Mouse (Mus musculus) CH12.LX (cell line): ENCODE results near the gene Rapgef2. TPM values are rescaled to one million over a fixed set of nuclear protein-coding genes. Genes with fewer than 3 reads are reported as not detected.

Experiments
- DNase-seq: peaks from one replicate; pipeline ENCODE4 v3.0.0-alpha.2; 2013; ENCODE audit errors: extremely low read depth
- H3K27ac ChIP-seq: 2 replicates; pipeline ENCODE4 v1.5.1; 2012; ENCODE audit warnings: low read depth, mild to moderate bottlenecking, control low read depth, moderate library complexity; ENCODE audit not compliant: insufficient read depth
- H3K27me3 ChIP-seq: replicated peaks from 2 replicates; pipeline ENCODE3; 2012; ENCODE audit warnings: inconsistent platforms
- H3K36me3 ChIP-seq, 2 experiments: replicated peaks in 1 of 2; 2 replicates each; pipeline versions ENCODE3 to v1.6.1; 2012; ENCODE audit warnings: inconsistent platforms in 1 of 2, low read length in 1 of 2, mild to moderate bottlenecking in 1 of 2, mixed read lengths in 1 of 2, moderate library complexity in 1 of 2; ENCODE audit not compliant: control insufficient read depth in 1 of 2, insufficient read depth in 1 of 2
- H3K4me1 ChIP-seq, 2 experiments: 2 replicates each; pipeline ENCODE4 v1.6.1; 2012; ENCODE audit warnings: inconsistent platforms in 1 of 2, moderate library complexity in 1 of 2; ENCODE audit not compliant: insufficient read depth in 2 of 2, control insufficient read depth in 1 of 2
- H3K4me2 ChIP-seq: 2 replicates; pipeline ENCODE4 v1.6.1; 2012; ENCODE audit warnings: low read depth, mild to moderate bottlenecking, control low read depth; ENCODE audit not compliant: poor library complexity, insufficient read depth, severe bottlenecking
- H3K4me3 ChIP-seq, 3 experiments: fragments of 150-350 bp in 1 of 3; sonication (generic) in 1 of 3; replicated peaks in 1 of 3; 2 replicates each; pipeline versions ENCODE3 to v1.5.1; 2011 to 2012; ENCODE audit warnings: low read depth in 2 of 3, low read length in 2 of 3, mild to moderate bottlenecking in 2 of 3, moderate library complexity in 2 of 3, control low read depth in 1 of 3, improper control_type of control experiment in 1 of 3, inconsistent platforms in 1 of 3, mixed read lengths in 1 of 3; ENCODE audit not compliant: poor library complexity in 1 of 3
- H3K79me2 ChIP-seq: replicated peaks from 2 replicates; pipeline ENCODE4 v1.6.1; 2012; ENCODE audit warnings: mild to moderate bottlenecking, moderate library complexity; ENCODE audit not compliant: control insufficient read depth, poor library complexity, insufficient read depth, severe bottlenecking; ENCODE audit errors: extremely low read depth
- H3K9ac ChIP-seq: 2 replicates; pipeline ENCODE4 v1.6.1; 2012; ENCODE audit warnings: low read depth, mild to moderate bottlenecking, control low read depth, moderate library complexity; ENCODE audit not compliant: insufficient read depth
- H3K9me3 ChIP-seq: replicated peaks from 2 replicates; pipeline ENCODE3; 2012; ENCODE audit warnings: low read length, inconsistent platforms, mixed read lengths
- CTCF ChIP-seq, 2 experiments: IDR thresholded peaks in 1 of 2; conservative IDR thresholded peaks in 1 of 2; 2 replicates each; pipeline ENCODE4 v1.5.1; 2011 to 2012; ENCODE audit warnings: low read depth in 2 of 2, low read length in 2 of 2, improper control_type of control experiment in 1 of 2, inconsistent platforms in 1 of 2, mild to moderate bottlenecking in 1 of 2, moderate library complexity in 1 of 2
- ELF1 ChIP-seq: IDR thresholded peaks from 2 replicates; pipeline ENCODE4 v1.6.1; 2014; ENCODE audit warnings: low read depth, mild to moderate bottlenecking, inconsistent platforms, low read length, improper control_type of control experiment
- EP300 ChIP-seq: IDR thresholded peaks from 2 replicates; pipeline ENCODE4 v1.6.1; 2011; ENCODE audit warnings: low read length, improper control_type of control experiment
- ETS1 ChIP-seq: conservative IDR thresholded peaks from 2 replicates; pipeline ENCODE4 v1.6.1; 2012; ENCODE audit warnings: low read depth, mild to moderate bottlenecking, inconsistent platforms, low read length, improper control_type of control experiment, moderate library complexity
- HCFC1 ChIP-seq: IDR thresholded peaks from 2 replicates; pipeline ENCODE4 v1.6.1; 2012; ENCODE audit warnings: low read depth, mild to moderate bottlenecking, inconsistent platforms, low read length, improper control_type of control experiment
- KAT2A ChIP-seq: IDR thresholded peaks from 2 replicates; pipeline ENCODE4 v1.6.1; 2012; ENCODE audit warnings: low read length, improper control_type of control experiment, inconsistent platforms; ENCODE audit not compliant: insufficient replicate concordance
- MAFK ChIP-seq: IDR thresholded peaks from 2 replicates; pipeline ENCODE4 v1.6.1; 2011; ENCODE audit warnings: low read length, improper control_type of control experiment; ENCODE audit not compliant: insufficient replicate concordance
- MXI1 ChIP-seq: IDR thresholded peaks from 2 replicates; pipeline ENCODE4 v1.6.1; 2011; ENCODE audit warnings: mild to moderate bottlenecking, low read depth, low read length, improper control_type of control experiment
- MYC ChIP-seq: IDR thresholded peaks from 2 replicates; pipeline ENCODE4 v1.6.1; 2011; ENCODE audit warnings: low read depth, mild to moderate bottlenecking, improper control_type of control experiment, low read length
- NRF1 ChIP-seq: IDR thresholded peaks from 2 replicates; pipeline ENCODE4 v1.6.1; 2014; ENCODE audit warnings: low read depth, mild to moderate bottlenecking, inconsistent platforms, low read length, improper control_type of control experiment, moderate library complexity
- PAX5 ChIP-seq: IDR thresholded peaks from 2 replicates; pipeline ENCODE4 v1.6.1; 2012; ENCODE audit warnings: low read length, inconsistent platforms, mixed read lengths
- POLR2AphosphoS2 ChIP-seq: IDR thresholded peaks from 2 replicates; pipeline ENCODE4 v1.6.1; 2011; ENCODE audit warnings: low read depth, low read length, improper control_type of control experiment
- RAD21 ChIP-seq: IDR thresholded peaks from 2 replicates; pipeline ENCODE4 v1.6.1; 2011; ENCODE audit warnings: low read depth, mild to moderate bottlenecking, low read length, improper control_type of control experiment, moderate library complexity
- SMC3 ChIP-seq: IDR thresholded peaks from 2 replicates; pipeline ENCODE4 v1.6.1; 2011; ENCODE audit warnings: low read depth, low read length, improper control_type of control experiment
- USF1 ChIP-seq: IDR thresholded peaks from 2 replicates; pipeline ENCODE4 v1.6.1; 2014; ENCODE audit warnings: low read depth, mild to moderate bottlenecking, inconsistent platforms, low read length, improper control_type of control experiment
- ZNF384 ChIP-seq: IDR thresholded peaks from 2 replicates; pipeline ENCODE4 v1.6.1; 2012; ENCODE audit warnings: low read depth, low read length, improper control_type of control experiment, inconsistent platforms
- dilution Hi-C: fragments of 300-500 bp; cut with MboI; formaldehyde crosslinking; loops from 2 replicates; pipeline ENCODE4 v1.14.3; 2020; ENCODE audit warnings: low sequenced_read_pairs; ENCODE audit not compliant: extremely low pct_unique_long_range_greater_than_20kb, extremely low pct_ligation_motif_present
- in situ Hi-C: fragments of 300-500 bp; cut with MboI; formaldehyde crosslinking; loops from 3 replicates; pipeline ENCODE4 v1.14.3; 2019; ENCODE audit warnings: low sequenced_read_pairs, low pct_ligation_motif_present, low pct_unique_long_range_greater_than_20kb, mixed read lengths
- polyA plus RNA-seq: library from polyadenylated mRNA; unstranded; fragments of >175 nt; gene quantifications from 2 replicates; pipeline ENCODE4 v1.2.1, GENCODE M21; 2012; ENCODE audit warnings: low read depth; ENCODE audit not compliant: insufficient read length
- total RNA-seq, 2 experiments: library from RNA; depleted of rRNA; stranded (reverse); fragments of 300-350 nt in 1 of 2; fragments of >200 nt in 1 of 2; gene quantifications; 2 replicates each; pipeline ENCODE4 v1.2.3; 2012 to 2014

The Rapgef2 gene
- total and polyA plus RNA-seq, 3 experiments = 0.72 to 3.1 (median 2.6) TPM

- Histone ChIP-seq H3K36me3 (no peaks in the 10 kb centered on the region), H3K79me2 (no peaks in the 10 kb centered on the region), H3K4me3 (no peak overlapping the region), H3K4me1 (no peaks in the 10 kb centered on the region), H3K9ac (no peak overlapping the region), H3K27ac (no peak overlapping the region), H3K4me2 (no peak overlapping the region), H3K27me3 (no peaks in the 10 kb centered on the region), H3K9me3 (no peaks in the 10 kb centered on the region)
- dilution Hi-C loops (loop anchor here (25.0 kb wide), 1 partner anchor 366 kb away; the partner anchor contains the start of gene Ppid), in situ Hi-C loops (loop anchor here (25.0 kb wide), 1 partner anchor 241 kb away; no protein-coding TSS in a partner anchor)
- peak; percentile 60 for DNase-seq
- TF ChIP-seq CTCF (conservative IDR thresholded peaks at IDR 0.05 in 1 of 2, IDR thresholded peaks at IDR 0.05 in 1 of 2; ENCODE audit: low read depth in 2 of 2, low read length in 2 of 2) = peak; percentile 43 to 60
- TF ChIP-seq KAT2A = no peak
- no peak for TF ChIP-seq ETS1
- no peak for TF ChIP-seq PAX5
- no peak for TF ChIP-seq MYC
- TF ChIP-seq EP300 = no peak
- peak; percentile 63 for TF ChIP-seq RAD21
- TF ChIP-seq ZNF384 = no peak
- peak; percentile 58 for TF ChIP-seq SMC3
- no peak for TF ChIP-seq POLR2AphosphoS2
Measured at GRCm38 (mm10) chr3:79221296-79222191, 64.8 kb downstream of the Rapgef2 start.

DNA sequence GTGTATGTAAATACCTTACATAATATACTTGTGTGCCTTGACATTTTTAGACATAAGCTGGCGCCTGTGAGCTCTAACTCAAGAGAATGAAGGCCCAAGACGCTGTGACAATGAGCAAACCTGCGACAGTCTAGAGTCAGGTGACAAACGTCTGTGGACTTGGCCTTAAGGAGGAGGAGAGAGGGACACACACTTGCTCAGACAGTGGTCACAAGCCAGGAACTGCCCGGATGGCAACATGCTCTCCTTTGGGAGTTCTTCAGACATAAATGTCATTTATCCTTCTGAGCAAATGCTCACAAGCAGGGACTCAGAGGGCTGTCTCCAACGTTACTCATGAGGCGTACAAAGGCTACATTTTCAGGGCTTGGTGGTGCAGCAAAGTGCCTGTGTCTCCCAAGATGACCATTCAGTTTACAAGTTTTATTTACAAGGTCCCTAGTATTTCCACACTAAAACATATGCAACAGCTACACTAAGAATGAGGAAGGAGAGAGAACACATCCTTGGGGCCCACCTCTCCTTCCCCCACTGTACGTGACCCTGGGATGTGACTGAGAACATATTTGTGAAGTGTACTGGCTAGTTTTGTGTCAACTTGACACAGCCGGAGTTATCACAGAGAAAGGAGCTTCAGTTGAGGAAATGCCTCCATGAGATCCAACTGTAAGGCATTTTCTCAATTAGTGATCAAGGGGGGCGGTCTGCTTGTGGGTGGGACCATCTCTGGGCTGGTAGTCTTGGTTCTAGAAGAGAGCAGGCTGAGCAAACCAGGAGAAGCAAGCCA lies 67.0 kb downstream of the Rapgef2 start:
- dilution Hi-C loops (loop anchor here (25.0 kb wide), 1 partner anchor 368 kb away; the partner anchor contains the start of gene Ppid), in situ Hi-C loops (loop anchor here (25.0 kb wide), 1 partner anchor 243 kb away; no protein-coding TSS in a partner anchor)

More for the DNA sequence above, 67.0 kb downstream of the Rapgef2 start:
- DNase-seq = no peak
- Histone ChIP-seq H3K36me3 (no peaks in the 10 kb centered on the region), H3K79me2 (no peaks in the 10 kb centered on the region), H3K9me3 (no peaks in the 10 kb centered on the region), H3K4me2 (no peak overlapping the region), H3K27me3 (no peaks in the 10 kb centered on the region), H3K9ac (no peak overlapping the region), H3K4me3 (no peak overlapping the region), H3K4me1 (no peaks in the 10 kb centered on the region), H3K27ac (no peak overlapping the region)
- TF ChIP-seq CTCF (conservative IDR thresholded peaks at IDR 0.05 in 1 of 2, IDR thresholded peaks at IDR 0.05 in 1 of 2; ENCODE audit: low read depth in 2 of 2, low read length in 2 of 2) = no peak
- TF ChIP-seq MXI1 = no peak
- TF ChIP-seq USF1 = no peak
- TF ChIP-seq ELF1 = no peak
- no peak for TF ChIP-seq MAFK
- TF ChIP-seq HCFC1 = no peak
- TF ChIP-seq NRF1 = no peak
